Mouse (Mus musculus): Measurements from ENCODE around the gene Tns1.

GRCm38 (mm10) chr1:73904641-73905040 lies 219.6 kb downstream of the Tns1 start:
- TF ChIP-seq CTCF (conservative IDR thresholded peaks at IDR 0.05; ENCODE audit: low read length) (no peak), POU5F1 (IDR thresholded peaks at IDR 0.05; ENCODE audit: borderline replicate concordance, low read length) (no peak)

Data from E14TG2a.4 (cell line).